Mouse (Mus musculus) adrenal gland, postnatal 25 days (tissue): ENCODE results near the gene Atp8b4. TPM values are rescaled to one million over a fixed set of nuclear protein-coding genes. Genes with fewer than 3 reads are reported as not detected.
"Not testable (repeated sequence)": the region's sequence is repeated elsewhere in the genome, so short reads cannot be mapped to it uniquely, and the experiment has no call there.

Experiments used
- DNase-seq: peaks from one replicate; pipeline ENCODE4 v3.0.0; 2021; ENCODE audit warnings: mixed read lengths
- total RNA-seq: library from RNA; stranded (reverse); gene quantifications from 2 replicates; pipeline ENCODE4 v1.2.3, GENCODE M21; 2021

Gene Atp8b4
- total RNA-seq, 1 experiment from 2014 or later: 0.82 TPM

DNA sequence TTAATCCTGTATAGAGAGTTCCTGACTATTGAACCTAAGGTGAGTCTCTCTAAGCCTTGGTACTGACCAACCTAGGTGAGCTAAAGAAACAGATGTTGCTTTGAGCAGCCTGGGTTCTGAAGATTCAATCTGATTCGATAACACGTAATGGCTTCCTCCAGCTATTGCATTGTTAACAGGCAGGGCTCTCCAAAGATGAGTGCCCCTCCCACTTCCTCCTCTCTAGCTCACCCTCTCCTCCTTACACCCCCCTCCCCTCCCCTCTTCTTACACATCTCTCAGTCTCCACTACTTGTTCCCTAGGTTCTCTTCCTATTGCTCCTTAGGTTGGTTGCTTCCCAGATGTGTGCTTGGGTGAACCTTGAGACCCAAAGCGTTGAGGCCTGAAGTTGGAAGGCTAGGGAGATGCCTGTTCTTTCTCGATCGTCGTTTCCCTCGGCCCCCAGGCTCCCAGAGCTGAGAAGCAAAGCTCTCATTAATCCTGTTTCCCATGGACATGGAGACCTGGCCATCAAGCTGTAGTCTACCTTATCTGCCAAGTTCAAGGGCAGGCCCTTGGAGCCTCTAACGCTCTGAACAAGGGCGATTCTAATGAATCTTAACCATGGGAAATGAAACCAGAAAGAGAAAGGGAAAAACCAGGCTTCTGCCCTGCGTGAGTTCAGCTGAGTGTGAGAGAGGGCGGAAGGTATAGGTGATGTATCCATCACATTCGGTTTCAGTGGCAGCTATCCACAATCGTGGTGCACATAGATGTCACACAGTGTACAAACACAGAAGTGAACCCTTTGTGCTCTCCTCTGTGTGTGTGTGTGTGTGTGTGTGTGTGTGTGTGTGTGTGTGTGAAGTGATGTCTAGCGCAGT is 4.4 kb downstream of the Atp8b4 start:
- DNase-seq: no peak

DNA sequence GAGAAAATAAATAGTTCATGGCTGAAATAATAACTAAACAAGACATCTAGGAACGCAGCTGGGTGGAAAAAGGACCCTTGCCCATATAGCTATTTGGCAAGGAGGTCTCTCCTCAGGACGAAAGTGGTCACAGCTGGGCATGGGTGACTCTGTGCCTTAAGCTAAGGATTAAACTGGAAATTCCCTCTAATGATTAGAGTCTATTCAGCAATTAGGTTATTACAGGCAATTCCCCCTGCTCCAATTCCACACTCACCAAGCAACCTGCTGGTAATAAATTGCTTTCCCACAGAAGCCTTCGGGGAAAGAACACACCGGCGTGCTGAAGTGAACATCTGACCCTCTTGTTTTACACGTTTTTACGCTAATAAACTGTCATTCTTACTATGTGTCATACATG is 5.2 kb downstream of the Atp8b4 start:
- DNase-seq: no peak

DNA sequence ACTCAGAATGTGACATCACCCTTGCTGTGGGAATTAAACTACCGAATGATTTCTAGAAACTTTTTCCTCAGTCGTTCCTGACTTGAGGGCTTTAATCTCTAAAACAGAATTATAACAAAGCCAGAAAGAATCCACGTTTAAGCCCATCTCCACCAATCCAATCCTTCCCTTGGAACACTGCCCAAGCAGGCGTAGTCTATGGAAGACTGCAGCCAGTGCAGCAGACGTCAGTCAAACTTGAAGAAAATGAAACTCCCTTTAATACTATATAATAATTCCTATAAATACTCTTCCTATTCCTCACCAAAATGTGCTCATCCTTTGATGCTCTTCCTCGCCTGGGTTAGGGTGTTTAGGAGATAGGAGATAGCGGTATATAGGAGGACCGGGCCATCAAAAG is 7.2 kb downstream of the Atp8b4 start:
- no peak for DNase-seq

- no peak for DNase-seq
Observed at GRCm38 (mm10) chr2:126492713-126493112, 7.8 kb downstream of the Atp8b4 start.

GRCm38 (mm10) chr2:126491446-126491845 is 9.0 kb downstream of the Atp8b4 start:
- DNase-seq: no peak

DNA sequence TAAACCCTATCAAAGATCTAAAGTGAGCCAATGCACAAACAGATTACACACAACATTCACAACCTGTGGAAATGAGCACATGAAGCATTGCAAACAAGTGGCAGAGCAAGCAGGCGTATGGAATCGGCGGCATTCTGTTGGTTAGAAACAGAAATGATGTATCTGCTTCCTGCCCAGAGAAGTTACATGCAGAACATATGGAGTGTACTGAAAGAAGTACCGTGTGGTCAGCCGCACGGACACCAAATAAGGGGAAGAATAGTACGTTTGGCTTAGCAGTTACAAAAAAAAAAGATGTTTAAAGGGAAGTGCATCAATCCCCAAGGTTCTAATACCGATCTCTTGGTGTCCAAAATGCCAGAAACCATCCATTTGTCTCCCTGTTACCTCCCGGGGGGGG is 9.9 kb downstream of the Atp8b4 start:
- DNase-seq: no peak

- DNase-seq: no peak
Observed at GRCm38 (mm10) chr2:126485262-126486017, 15.0 kb downstream of the Atp8b4 start.

DNA sequence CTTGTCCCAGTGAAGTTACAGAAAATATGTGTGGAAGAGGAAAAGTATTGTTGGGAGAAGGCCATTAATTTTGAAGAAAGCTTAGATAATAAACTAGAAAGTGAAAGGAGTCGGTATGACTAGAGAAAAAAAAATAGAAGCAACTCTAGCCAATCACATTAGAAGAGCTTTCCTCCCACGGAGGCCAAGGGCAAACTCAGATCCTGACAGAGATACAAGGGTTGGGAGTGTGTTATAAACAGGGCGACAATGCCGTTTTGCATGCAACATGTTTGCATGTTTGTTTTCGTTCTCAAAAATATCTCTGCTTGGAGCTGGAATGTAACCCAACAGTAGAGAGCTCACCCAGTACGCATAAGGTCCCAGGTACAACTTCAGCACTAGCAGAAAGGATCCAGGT is 17.1 kb downstream of the Atp8b4 start:
- DNase-seq: no peak

DNA sequence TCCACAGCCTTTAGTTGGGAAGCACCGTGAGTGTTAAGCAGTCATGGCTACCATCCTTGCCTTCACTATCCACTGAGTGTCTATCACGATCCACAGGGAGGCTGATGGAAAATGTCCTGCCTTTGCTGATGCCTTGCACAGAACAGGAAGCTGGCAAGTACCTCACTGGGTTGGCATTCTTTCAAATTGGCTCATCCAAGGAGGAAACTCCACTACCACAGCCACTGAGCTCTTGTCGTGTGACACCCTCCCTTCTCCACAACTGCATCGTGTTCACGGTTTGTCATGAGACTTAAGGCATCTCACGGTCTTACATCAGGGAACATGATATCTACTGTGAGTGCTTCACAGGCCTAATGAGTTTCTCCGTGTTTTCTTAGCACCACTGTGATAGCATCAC is 22.9 kb downstream of the Atp8b4 start:
- DNase-seq: no peak

GRCm38 (mm10) chr2:126475681-126476410 is 24.6 kb downstream of the Atp8b4 start:
- no peak for DNase-seq

- no peak for DNase-seq
Observed at GRCm38 (mm10) chr2:126474019-126474418, 26.5 kb downstream of the Atp8b4 start.

- DNase-seq: no peak
Observed at GRCm38 (mm10) chr2:126472836-126473235, 27.6 kb downstream of the Atp8b4 start.

DNA sequence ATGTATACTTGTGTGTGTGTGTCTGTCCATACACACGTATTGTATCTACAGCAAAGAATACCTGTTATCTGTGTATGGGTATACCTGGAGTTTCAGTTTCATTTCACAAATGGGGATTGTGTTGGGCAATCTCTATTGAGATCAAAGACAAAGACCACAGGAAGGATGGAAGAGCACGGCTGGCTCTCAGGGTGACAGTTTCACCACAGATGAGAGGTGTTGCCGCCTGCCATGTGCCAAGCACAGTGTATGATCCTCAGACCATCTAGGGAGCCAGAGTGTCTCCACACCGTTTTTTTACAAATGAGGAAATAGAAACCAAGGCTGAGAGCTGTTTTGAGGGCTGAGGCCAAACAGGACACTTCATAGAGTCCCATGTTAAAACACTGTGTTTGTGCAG is 32.7 kb downstream of the Atp8b4 start:
- no peak for DNase-seq

GRCm38 (mm10) chr2:126466391-126467134 is 33.9 kb downstream of the Atp8b4 start:
- DNase-seq: no peak

DNA sequence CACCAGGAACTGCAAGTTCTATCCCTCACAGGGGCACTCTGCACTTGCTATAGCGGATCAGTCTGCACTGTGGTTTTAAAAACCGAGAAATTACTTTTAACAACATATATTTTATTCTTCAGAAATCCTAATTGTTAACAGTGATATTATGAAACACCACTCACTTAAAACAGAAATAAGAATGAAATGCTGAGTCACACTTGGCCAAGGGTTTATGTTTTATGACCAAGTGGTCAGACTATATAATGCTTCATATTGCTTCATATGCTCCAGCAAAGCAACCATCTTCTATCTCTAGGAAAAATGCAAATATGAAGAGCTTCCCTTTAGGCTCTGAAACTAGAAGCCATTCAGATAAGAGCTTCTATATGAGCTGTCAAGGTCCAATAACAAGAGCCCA is 41.8 kb downstream of the Atp8b4 start:
- DNase-seq: no peak

DNA sequence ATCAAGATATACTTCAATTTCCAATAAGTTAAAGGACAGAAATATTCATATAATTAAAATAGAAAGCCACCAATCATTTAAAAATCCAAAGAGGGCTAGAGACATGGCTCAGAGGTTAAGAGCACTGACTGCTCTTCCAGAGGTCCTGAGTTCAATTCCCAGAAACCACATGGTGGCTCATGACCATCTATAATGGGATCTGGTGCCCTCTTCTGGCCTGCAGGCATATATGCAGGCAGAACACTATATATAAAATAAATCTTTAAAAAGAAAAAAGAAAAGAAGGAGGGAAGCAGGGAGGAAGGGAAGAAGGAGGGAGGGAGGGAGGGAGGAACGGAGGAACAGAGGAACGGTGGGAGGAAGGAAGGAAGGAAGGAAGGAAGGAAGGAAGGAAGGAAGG is 42.7 kb downstream of the Atp8b4 start:
- DNase-seq: not testable (repeated sequence)

DNA sequence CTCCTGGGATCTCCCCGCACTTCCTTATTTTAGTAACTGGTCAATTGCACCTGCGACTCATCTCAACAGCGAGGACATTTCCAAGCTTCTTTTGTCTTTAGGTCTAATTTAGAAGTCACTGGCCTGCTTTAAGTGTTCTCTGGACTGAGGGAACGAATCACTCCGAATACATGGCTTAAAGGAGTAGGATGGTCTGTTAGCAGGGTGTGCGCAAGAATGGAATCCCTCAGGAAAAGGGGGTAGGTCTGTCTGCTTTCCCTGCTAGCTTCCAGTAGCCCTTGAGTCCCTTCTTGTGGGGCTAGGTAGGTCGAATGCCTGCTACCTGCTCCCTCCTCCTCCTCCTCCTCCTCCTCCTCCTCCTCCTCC is 49.6 kb downstream of the Atp8b4 start:
- no peak for DNase-seq

GRCm38 (mm10) chr2:126450210-126450936 is 50.1 kb downstream of the Atp8b4 start:
- peak; percentile 43 for DNase-seq

DNA sequence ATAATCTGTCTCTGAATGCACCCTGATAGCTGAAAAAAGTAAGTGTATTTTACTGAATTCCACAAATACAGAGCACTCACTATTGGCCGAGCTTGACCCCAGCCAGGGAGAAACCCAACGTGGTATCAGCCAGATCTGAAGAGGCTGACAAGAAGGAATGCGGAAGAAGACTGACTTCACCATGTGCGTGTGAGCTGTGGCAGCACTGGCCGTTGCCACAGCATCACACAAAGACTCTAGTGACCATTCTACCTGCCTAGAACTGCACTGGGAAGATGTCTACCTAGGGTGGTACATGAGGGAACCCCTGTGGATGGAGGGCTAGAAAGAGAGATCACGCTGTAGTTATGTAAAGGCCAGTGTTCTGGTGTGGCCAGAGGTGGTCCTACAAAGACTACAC is 55.4 kb downstream of the Atp8b4 start:
- DNase-seq: no peak

DNA sequence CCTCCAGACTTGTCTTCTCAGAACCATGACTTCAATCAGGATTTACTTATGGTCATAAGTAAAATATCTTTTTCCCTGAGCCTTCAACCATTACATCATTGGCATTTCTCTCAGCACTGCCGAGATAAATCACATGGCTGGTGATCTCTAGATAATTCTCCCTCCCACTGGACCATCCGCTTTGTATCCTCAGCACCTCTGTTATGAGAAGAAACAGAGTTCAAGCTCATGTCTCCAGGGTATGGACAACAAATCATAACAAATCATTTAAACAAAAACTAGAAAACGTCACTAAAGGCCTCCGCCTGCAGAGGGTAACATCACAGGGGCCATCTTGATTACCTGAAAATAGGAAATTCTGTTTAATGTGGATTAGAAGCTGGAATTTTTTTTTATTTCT is 58.9 kb downstream of the Atp8b4 start:
- DNase-seq: no peak

- DNase-seq: no peak
Observed at GRCm38 (mm10) chr2:126434712-126435111, 65.8 kb downstream of the Atp8b4 start.

DNA sequence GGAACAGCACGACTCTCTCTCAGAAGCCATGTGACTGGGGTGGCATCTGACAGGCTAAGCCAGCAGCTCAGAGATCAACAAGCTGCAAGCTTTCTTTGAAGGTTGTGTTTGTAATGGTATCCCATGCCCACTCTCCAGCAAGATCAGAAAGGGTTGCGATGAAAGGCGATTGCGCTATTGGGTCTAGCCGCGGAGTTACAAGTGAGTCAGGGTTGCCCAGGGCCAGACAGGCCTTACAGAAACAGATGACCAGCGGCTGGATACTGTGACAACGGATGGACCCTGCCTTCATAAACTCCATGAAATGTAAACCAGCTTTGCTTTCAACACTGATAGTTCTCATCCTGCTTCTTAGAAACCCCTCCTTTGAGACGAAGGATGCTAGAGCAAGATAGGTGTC is 66.2 kb downstream of the Atp8b4 start:
- no peak for DNase-seq
